Mouse (Mus musculus) stomach, embryonic 14.5 days (tissue): ENCODE measurements around the gene Rgs9. TPM values are rescaled to one million over a fixed set of nuclear protein-coding genes. Genes with fewer than 3 reads are reported as not detected.

Source experiments
- ATAC-seq: fragments of 200-750 bp; cut with Nextera tagmentation; 2 replicates; pipeline ENCODE4 v1.8.0; 2017; ENCODE audit warnings: low read depth, moderate TSS enrichment; ENCODE audit not compliant: insufficient number of reproducible peaks, insufficient read depth, low FRiP score
- H3K27ac ChIP-seq: fragments of 300-500 bp; sonication (generic); 2 replicates; pipeline ENCODE4 v1.5.1; 2014; ENCODE audit warnings: mild to moderate bottlenecking, low read length, moderate library complexity, mixed read lengths
- H3K27me3 ChIP-seq: fragments of 300-500 bp; sonication (generic); 2 replicates; pipeline ENCODE4 v1.6.1; 2014; ENCODE audit warnings: low read length, control low read depth, mixed read lengths; ENCODE audit not compliant: control insufficient read depth, insufficient read depth
- H3K36me3 ChIP-seq: fragments of 300-500 bp; sonication (generic); 2 replicates; pipeline ENCODE4 v1.6.1; 2014; ENCODE audit warnings: mild to moderate bottlenecking, control low read depth, low read length, moderate library complexity, mixed read lengths; ENCODE audit not compliant: control insufficient read depth, insufficient read depth
- H3K4me1 ChIP-seq: fragments of 300-500 bp; sonication (generic); 2 replicates; pipeline ENCODE4 v1.6.1; 2014; ENCODE audit warnings: low read length, control low read depth, mixed read lengths; ENCODE audit not compliant: control insufficient read depth, insufficient read depth
- H3K4me2 ChIP-seq: fragments of 300-500 bp; sonication (generic); replicated peaks from 2 replicates; pipeline ENCODE4 v1.6.1; 2014; ENCODE audit warnings: low read depth, low read length, control low read depth
- H3K4me3 ChIP-seq: fragments of 300-500 bp; sonication (generic); 2 replicates; pipeline ENCODE4 v1.5.1; 2014; ENCODE audit warnings: low read depth, low read length, control low read depth
- H3K9ac ChIP-seq: fragments of 300-500 bp; sonication (generic); replicated peaks from 2 replicates; pipeline ENCODE4 v1.6.1; 2014; ENCODE audit warnings: low read depth, mild to moderate bottlenecking, control low read depth, low read length, moderate library complexity, mixed read lengths
- H3K9me3 ChIP-seq: fragments of 300-500 bp; sonication (generic); 2 replicates; pipeline ENCODE4 v1.6.1; 2016; ENCODE audit warnings: low read depth, low read length, control low read depth; ENCODE audit not compliant: control insufficient read depth
- WGBS: fragments of 180-500 bp; shearing (Covaris S2); extraction: QIAGEN DNeasy Blood & Tissue Kit; methylation state at CpG from one replicate; pipeline ENCODE4 v1.1.7; 2014; 5-methylcytosine and 5-hydroxymethylcytosine counted together
- polyA plus RNA-seq: library from polyadenylated mRNA; unstranded; fragments of >200 nt; fragmentation: Nextera tagmentation; extraction: Ambion mirVana; gene quantifications from 2 replicates; pipeline ENCODE4 v1.2.1, GENCODE M21; 2014

The Rgs9 gene
- polyA plus RNA-seq, 1 experiment from 2014 or later, result 1.4 TPM

DNA sequence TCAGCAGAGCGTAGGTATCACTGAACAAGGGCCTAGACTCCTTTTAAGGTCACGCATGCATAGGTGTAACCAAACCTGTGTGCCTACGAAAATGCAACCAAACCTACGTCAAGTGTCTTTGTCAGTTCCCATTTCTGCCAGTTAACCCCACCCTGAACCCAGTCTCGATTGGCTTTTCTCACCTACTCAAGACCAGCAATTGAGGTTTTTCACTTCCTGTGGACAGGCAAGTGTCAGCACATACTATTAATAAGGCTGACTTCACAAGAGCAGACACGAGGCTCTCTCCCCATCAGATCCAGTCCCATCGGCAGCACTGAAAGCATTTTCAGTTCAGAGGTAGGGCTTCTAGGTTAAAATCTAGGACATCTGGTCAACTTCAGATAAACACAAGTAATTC lies 37.4 kb downstream of the Rgs9 start:
- Histone ChIP-seq H3K36me3 (no peaks in the 10 kb centered on the region), H3K9ac (no peak overlapping the region), H3K27me3 (no peaks in the 10 kb centered on the region), H3K4me3 (no peak overlapping the region), H3K9me3 (no peaks in the 10 kb centered on the region), H3K4me2 (no peak overlapping the region), H3K27ac (no peak overlapping the region), H3K4me1 (no peaks in the 10 kb centered on the region)
- 84% methylated on average over 7 of the region's 7 CpGs for WGBS
- no peak for ATAC-seq

DNA sequence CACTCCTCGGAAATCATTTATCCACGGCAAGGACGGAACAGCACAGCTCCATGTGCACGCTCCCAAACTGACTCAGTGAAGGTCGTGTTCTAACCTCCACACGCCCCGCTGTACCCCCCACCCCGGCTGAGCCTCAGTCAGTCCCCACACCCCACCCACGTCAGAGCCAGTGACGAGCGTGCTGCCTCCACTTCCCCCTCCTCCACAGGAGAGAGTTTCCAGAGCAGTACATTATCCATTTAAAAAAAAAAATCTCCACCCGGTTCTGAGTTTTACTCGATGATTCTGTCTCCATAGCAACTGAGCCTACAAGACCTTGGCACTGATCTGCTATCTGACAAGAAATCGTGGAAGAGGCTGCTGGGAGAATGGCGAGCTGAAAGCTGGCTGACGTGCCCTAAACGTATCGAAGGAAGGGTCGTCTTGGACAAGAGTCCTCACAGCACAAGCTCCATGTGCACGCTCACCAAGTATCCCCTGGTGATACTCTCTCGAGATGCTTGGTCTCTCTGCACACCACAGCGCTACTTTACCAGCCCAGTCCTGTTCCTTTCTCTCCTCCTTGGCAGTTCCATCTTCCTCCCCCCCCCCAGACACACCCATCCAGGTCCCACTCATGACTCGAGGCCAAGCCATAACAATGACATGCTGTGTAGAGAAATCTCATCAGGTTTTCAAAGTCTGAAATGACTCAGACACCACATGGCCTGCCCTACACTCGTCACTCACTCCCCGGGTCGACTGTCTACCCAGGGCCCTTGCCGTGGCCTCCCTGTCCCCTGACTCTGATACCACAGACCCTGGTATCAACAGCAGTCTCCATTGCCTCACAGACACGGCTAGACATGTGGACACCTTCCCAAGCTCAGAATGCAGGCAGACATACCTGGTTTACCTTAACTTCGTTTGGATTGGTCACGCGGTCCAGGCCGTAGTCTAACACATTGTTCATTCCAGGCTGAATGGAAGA lies 38.7 kb downstream of the Rgs9 start:
- no peaks in the 10 kb centered on the region for H3K9me3 ChIP-seq
- H3K36me3 ChIP-seq, result no peaks in the 10 kb centered on the region
- H3K4me2 ChIP-seq, result no peak overlapping the region
- H3K27ac ChIP-seq, result no peak overlapping the region
- H3K4me3 ChIP-seq, result no peak overlapping the region
- no peak for ATAC-seq
- peaks cover 6% of the 10 kb centered on the region; the same call in 1 of the 2 replicates for H3K4me1 ChIP-seq
- H3K9ac ChIP-seq, result no peak overlapping the region
- H3K27me3 ChIP-seq, result no peaks in the 10 kb centered on the region
- whole genome bisulfite sequencing, result 84% methylated on average over 32 of the region's 32 CpGs

DNA sequence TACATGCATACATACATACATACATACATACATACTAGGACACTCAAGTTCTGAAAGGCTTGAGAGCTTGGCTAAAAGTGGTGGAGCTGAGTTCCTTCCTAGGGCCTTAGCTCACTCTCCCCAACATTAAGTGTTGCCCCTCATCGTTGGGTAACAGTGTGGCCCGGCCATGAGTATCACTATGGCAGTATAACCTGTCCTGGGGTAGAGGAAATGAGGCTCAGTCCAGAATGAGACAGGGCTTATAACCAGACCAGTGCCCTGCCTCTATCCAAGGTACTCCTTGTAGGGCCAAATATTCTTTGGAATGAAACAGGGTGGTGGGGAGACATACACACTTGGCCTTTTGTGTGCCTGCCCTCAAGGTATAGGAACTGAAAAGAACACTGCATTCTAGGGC lies 40.1 kb downstream of the Rgs9 start:
- 87% methylated on average over 2 of the region's 2 CpGs for WGBS
- H3K4me1 ChIP-seq, result peaks cover 6% of the 10 kb centered on the region; the same call in 1 of the 2 replicates
- ATAC-seq, result no peak
- no peak overlapping the region for H3K4me3 ChIP-seq
- no peaks in the 10 kb centered on the region for H3K36me3 ChIP-seq
- no peak overlapping the region for H3K27ac ChIP-seq
- H3K27me3 ChIP-seq, result no peaks in the 10 kb centered on the region
- H3K4me2 ChIP-seq, result no peak overlapping the region
- no peaks in the 10 kb centered on the region for H3K9me3 ChIP-seq
- H3K9ac ChIP-seq, result no peak overlapping the region

DNA sequence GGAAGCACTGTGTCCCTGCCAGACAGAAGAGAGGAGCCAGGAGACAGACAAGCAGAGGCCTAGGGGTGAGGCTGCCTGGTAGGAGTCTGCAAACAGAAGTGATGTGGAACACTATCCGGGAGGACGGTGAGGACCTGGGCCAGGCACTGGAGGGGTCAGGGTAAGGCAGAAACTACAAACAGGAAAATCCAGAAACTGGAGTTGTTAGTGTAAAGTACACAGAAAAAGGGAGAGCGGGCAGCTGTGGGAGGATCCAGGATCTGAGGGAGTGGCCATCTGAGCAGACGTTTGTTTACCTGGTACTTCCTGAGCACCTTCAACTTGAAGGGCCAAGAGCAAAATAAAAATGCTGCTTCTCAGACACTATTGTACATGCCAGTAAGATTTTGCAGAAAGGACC lies 42.9 kb downstream of the Rgs9 start:
- no peak overlapping the region for H3K4me2 ChIP-seq
- H3K9me3 ChIP-seq, result no peaks in the 10 kb centered on the region
- ATAC-seq, result peak; percentile 53; the same call in 1 of the 2 replicates
- no peak overlapping the region for H3K4me3 ChIP-seq
- no peak overlapping the region for H3K9ac ChIP-seq
- H3K36me3 ChIP-seq, result no peaks in the 10 kb centered on the region
- WGBS, result 16% methylated on average over 4 of the region's 4 CpGs
- H3K27me3 ChIP-seq, result no peaks in the 10 kb centered on the region
- peaks cover 6% of the 10 kb centered on the region; the same call in 1 of the 2 replicates for H3K4me1 ChIP-seq
- H3K27ac ChIP-seq, result no peak overlapping the region

DNA sequence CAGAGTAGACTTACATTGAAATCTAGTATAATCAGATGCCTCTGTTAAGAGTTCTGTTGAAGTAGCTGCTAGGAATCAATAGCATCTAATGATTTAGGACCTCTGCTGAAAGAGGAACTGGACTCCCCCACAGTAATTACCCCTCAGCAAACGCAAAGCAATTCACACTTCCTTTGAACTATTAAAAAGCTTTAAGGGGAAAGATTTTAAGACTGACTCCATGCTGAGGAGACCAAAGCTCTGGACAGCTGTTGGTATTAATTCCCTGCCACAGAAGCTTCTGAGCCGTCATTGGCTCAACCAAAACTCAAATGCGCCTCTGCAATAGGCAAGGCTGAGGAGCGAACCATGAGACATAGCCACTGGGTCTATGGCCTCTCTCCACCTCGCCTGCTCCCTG lies 45.4 kb downstream of the Rgs9 start:
- ATAC-seq, result no peak
- Histone ChIP-seq H3K36me3 (no peaks in the 10 kb centered on the region), H3K9ac (no peak overlapping the region), H3K4me2 (no peak overlapping the region), H3K9me3 (no peaks in the 10 kb centered on the region), H3K4me1 (peaks cover 6% of the 10 kb centered on the region; the same call in 1 of the 2 replicates), H3K27ac (no peak overlapping the region), H3K4me3 (no peak overlapping the region), H3K27me3 (no peaks in the 10 kb centered on the region)
- 60% methylated on average over 5 of the region's 5 CpGs for WGBS

DNA sequence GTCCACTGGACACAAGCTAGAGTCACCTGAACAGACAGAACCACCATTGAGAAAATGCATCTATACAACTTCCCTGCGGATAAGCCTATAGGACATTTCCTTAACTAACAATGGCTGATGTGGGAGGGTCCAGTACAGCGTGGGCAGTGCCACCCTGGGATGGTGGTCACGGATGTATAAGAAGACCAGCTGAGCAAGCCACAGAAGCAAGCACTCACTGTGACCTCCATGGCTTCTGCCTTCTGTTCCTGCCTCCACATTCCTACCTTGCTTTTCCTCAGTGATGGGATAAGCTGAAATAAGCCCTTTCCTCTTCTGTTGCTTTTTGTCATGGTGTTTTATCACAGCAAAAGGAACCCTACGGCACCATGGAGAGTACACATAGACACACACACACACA lies 47.4 kb downstream of the Rgs9 start:
- Histone ChIP-seq H3K27ac (no peak overlapping the region), H3K27me3 (no peaks in the 10 kb centered on the region), H3K9ac (no peak overlapping the region), H3K4me2 (no peak overlapping the region), H3K4me3 (no peak overlapping the region), H3K9me3 (no peaks in the 10 kb centered on the region), H3K36me3 (no peaks in the 10 kb centered on the region), H3K4me1 (peaks cover 6% of the 10 kb centered on the region; the same call in 1 of the 2 replicates)
- WGBS, result 82% methylated on average over 4 of the region's 4 CpGs
- no peak for ATAC-seq

DNA sequence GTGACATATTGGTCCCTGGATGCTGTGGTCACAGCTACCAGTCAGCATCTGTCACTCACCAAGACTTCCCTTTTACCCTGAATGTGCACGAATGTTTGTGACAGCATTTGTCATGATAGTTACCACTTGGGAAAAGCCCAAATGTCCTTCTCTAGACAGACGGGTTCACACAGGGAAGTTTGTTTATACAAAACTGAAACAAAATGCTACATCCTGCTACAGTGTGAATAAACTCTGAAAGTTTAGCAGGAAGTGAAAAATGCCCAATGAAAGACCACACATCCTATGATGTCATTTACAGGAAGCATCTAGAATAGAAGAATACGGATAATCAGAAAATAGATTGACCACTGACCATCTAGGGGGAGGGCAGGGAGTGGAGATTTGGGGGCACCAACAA lies 51.0 kb downstream of the Rgs9 start:
- Histone ChIP-seq H3K4me1 (no peaks in the 10 kb centered on the region), H3K4me3 (no peak overlapping the region), H3K9ac (no peak overlapping the region), H3K27me3 (no peaks in the 10 kb centered on the region), H3K27ac (no peak overlapping the region), H3K4me2 (no peak overlapping the region), H3K36me3 (no peaks in the 10 kb centered on the region), H3K9me3 (no peaks in the 10 kb centered on the region)
- no peak for ATAC-seq
- 34% methylated on average over 3 of the region's 3 CpGs for WGBS

DNA sequence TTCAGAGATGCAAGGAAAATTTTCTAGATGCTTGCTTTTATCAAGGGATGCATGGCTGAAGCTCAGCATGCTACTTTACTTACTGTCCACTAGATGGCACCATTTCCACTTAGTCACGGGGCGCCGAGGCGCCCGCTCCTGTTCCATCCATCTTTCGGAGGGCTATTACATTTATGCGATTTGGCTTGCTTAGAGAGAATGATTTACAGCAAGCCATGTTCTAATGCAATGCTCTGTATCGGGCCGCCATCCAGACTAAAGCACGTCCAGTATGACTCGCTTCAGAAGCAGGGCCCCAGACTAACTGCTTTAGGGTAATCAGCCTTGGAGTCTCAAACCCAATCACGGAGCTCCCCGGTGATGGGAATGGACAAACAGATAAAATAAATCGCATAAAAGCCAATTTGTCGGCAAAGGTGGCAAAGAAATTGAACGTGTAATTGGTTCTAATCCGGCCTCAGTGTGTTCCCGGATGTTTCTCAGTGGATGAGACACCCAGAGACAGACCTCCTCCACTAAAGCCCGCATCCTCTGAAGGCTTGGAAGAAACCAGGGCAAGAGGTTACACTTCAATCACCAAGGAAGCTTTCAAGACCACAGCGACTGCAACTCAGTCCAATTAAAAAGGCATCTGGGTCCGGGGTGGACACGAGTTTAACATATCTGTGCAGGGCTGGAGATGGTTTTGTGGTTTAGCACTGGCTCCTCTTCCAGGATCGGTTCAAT lies 53.1 kb downstream of the Rgs9 start:
- WGBS, result 24% methylated on average over 23 of the region's 23 CpGs
- Histone ChIP-seq H3K4me1 (no peaks in the 10 kb centered on the region), H3K27me3 (no peaks in the 10 kb centered on the region), H3K4me2 (0 out of 2 replicates have a peak overlapping the region, but pooled peaks have one; percentile 13), H3K9me3 (no peaks in the 10 kb centered on the region), H3K36me3 (no peaks in the 10 kb centered on the region), H3K9ac (no peak overlapping the region), H3K27ac (no peak overlapping the region), H3K4me3 (no peak overlapping the region)
- ATAC-seq, result 0 out of 2 replicates have a peak, but pooled peaks have one; percentile 37
